Mouse (Mus musculus) cerebellum, adult 2 months (tissue): ENCODE measurements at regions not wholly inside any gene's neighbourhood (a gene's known extent, or its start where the extent isn't known, plus 50 kb on each side); places are given as distances from the start of the nearest gene placed in this dataset.
"Not testable (repeated sequence)": the region's sequence is repeated elsewhere in the genome, so short reads cannot be mapped to it uniquely, and the experiment has no call there.

ENCODE experiments used
- DNase-seq, 2 experiments: peaks; one replicate each; pipeline ENCODE4 v3.0.0; 2021
- H3K27ac ChIP-seq: fragments of 200-500 bp; 2 replicates; pipeline ENCODE4 v1.5.1; 2012; ENCODE audit warnings: low read length, control low read depth, inconsistent platforms; ENCODE audit not compliant: insufficient read depth
- H3K27me3 ChIP-seq: fragments of 200-500 bp; 2 replicates; pipeline ENCODE4 v1.6.1; 2012; ENCODE audit warnings: inconsistent platforms, mild to moderate bottlenecking, low read length, moderate library complexity; ENCODE audit not compliant: control insufficient read depth, insufficient read depth
- H3K4me1 ChIP-seq: fragments of 200-500 bp; 2 replicates; pipeline ENCODE4 v1.6.1; 2011; ENCODE audit warnings: low read length; ENCODE audit not compliant: control insufficient read depth, insufficient read depth
- H3K4me3 ChIP-seq: fragments of 200-500 bp; replicated peaks from 2 replicates; pipeline ENCODE3; 2011; ENCODE audit warnings: mild to moderate bottlenecking, low read depth, low read length, control low read depth; ENCODE audit not compliant: insufficient read depth
- CTCF ChIP-seq: fragments of 200-500 bp; IDR thresholded peaks from 2 replicates; pipeline ENCODE4 v1.5.1; 2011; ENCODE audit warnings: low read depth, mild to moderate bottlenecking, control low read depth, low read length, moderate library complexity, borderline replicate concordance; ENCODE audit not compliant: insufficient read depth
- POLR2A ChIP-seq: fragments of 200-500 bp; IDR thresholded peaks from 2 replicates; pipeline ENCODE4 v1.6.1; 2011; ENCODE audit warnings: low read length, control low read depth, borderline replicate concordance; ENCODE audit not compliant: insufficient read depth
- WGBS: fragments of 180-500 bp; shearing (Covaris S2); methylation state at CpG from one replicate; pipeline ENCODE4 v1.1.7; 2018; 5-methylcytosine and 5-hydroxymethylcytosine counted together

DNA sequence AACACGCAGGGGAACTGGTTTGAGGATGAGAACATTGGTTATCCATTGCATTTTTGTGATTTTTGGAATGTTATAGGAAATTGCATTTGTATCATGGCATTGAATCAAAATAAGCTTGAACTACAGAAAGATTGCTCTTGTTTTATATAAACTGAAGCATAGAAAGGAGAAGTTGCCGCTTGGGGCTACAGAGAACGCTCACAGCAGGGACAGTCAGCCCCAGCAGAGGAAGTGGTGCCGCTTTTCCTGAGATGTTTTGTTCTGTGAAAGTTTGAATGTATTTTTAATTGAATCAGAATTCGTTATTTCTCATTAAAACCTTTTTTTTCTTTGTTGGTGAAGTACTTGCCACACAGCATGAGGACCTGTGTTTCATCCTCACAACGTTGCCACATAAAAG is 139.6 kb upstream of the 1700056E22Rik start:
- no peak for DNase-seq
- H3K4me1 ChIP-seq = no peaks in the 10 kb centered on the region
- H3K4me3 ChIP-seq = no peak overlapping the region
- no peak overlapping the region for H3K27ac ChIP-seq
- 74% methylated on average over 6 of the region's 6 CpGs for WGBS
- no peak for TF ChIP-seq POLR2A
- TF ChIP-seq CTCF = no peak
- H3K27me3 ChIP-seq = no peaks in the 10 kb centered on the region

DNA sequence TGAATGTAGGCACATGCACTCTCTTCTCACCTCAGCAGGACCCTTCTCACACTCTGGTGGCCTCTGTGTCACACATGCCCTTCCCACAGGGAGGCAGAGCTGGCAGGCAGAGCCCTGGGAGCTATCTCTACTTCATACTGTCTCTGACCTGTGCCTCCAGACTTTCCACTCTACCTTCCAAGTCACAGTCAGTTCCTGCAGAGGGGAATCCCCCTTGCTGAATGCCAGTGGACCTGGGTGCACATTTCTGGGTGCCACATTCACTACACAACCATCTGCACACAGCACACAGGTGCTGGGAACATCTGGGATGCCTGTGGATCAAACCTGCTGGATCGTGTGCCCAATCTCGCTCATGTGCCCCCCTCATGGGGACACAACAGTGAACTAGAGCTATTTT is 138.9 kb upstream of the 1700056E22Rik start:
- WGBS = 80% methylated on average over 2 of the region's 2 CpGs

DNA sequence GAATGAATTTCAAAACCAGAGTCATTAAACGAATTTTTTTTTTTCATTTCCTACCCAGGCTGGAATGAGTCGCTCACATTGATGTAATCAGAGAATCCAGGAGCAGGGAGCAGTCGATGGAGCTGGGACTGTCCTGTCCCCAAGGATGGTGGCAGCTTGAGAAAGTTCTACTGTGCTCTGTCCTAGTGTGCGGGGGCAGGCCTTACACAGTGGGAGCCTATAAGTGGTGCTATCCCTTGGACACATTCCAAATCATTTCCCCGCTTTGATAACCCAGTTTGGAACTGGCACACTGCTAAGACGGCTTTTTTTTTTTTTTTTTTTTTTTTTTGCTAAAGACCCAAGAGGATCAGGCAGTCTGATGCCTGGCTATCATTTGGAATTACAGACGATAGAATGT is 137.5 kb upstream of the 1700056E22Rik start:
- TF ChIP-seq POLR2A = no peak
- no peak for TF ChIP-seq CTCF
- no peaks in the 10 kb centered on the region for H3K4me1 ChIP-seq
- no peaks in the 10 kb centered on the region for H3K27me3 ChIP-seq
- WGBS = 23% methylated on average over 7 of the region's 7 CpGs
- no peak overlapping the region for H3K27ac ChIP-seq
- DNase-seq = no peak
- no peak overlapping the region for H3K4me3 ChIP-seq

More for the DNA sequence above, 138.9 kb upstream of the 1700056E22Rik start:
- TF ChIP-seq CTCF (no peak), POLR2A (no peak)
- DNase-seq = no peak
- Histone ChIP-seq H3K27me3 (no peaks in the 10 kb centered on the region), H3K4me3 (no peak overlapping the region), H3K4me1 (no peaks in the 10 kb centered on the region), H3K27ac (no peak overlapping the region)

DNA sequence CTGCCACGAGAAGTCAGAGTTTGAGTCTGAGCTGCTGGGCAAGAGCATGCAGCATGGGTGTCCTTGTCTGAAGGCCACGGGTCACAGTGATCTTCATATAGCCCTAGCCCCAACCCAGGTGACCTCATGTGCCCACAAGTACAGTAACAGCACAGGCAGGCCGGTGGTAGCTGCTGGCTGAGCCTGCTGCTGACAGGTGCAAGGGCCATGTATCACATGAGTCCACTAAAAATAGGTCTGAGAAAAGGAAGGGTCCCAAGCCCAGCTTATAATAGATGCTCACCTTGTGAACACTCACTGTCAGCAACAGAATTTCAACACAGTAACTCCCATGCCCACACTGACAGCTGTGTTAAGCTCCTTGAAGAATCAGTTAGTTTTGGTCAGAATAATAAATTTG is 136.8 kb upstream of the 1700056E22Rik start:
- no peak for DNase-seq
- Histone ChIP-seq H3K27me3 (no peaks in the 10 kb centered on the region), H3K4me3 (no peak overlapping the region), H3K4me1 (no peaks in the 10 kb centered on the region), H3K27ac (no peak overlapping the region)
- 61% methylated on average over 3 of the region's 3 CpGs for WGBS
- TF ChIP-seq CTCF (no peak), POLR2A (no peak)

DNA sequence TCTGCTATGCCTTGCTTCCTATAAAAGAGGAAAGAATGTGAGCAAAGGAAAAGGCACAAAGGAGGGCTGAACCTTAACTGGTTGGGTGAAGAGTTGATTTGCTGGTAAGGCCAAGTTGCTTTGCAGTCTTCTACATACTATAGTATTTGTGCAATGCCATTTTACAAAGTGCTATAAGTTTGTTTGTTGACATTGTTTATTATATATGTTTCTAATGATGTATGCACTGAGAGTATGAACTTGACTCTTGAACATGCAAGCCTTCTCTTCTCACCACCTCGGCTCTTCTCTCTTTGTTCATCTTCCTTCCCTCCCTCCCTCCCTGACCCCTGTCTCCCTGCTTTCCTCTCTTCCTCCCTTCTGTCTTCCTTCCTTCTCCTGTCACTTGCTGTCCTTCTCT is 135.9 kb upstream of the 1700056E22Rik start:
- TF ChIP-seq CTCF (no peak), POLR2A (no peak)
- no peaks in the 10 kb centered on the region for H3K4me1 ChIP-seq
- WGBS = 60% methylated on average over 1 of the region's 1 CpGs
- H3K4me3 ChIP-seq = no peak overlapping the region
- H3K27me3 ChIP-seq = no peaks in the 10 kb centered on the region
- no peak overlapping the region for H3K27ac ChIP-seq
- DNase-seq = no peak

DNA sequence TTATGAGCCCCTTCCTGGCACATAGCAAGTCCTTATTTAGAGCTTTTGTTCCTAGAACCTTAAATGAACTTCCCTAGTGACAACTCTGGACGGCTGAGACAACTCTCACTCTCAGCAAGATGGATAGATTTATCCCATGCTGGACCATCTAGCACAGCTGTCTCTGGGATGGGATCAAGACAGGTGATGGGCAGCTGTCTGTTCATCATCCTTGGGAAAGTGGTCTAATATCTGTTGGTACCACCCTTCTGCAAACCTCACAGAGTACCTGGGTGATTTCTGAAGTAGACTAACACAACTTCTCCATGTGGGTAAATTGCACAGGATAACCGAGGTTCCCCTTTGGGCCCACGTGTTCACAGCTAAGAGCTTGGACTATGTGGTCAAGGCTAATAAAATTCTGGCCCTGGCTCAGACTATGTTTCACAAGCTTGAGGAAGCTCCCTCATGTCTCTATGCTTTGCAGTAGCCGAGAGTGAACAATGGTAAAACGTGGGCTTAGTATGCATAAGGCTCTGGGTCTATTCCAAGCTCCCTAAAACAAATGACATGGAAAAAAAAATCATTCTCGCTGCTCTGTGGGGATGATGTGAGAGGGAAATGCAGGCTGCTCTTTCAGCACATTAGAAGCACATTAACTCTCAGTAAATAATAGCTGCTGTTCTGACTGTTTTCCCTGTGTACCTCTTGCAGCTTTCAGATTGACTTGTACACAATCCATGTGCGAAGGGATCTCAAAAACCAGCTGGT is 135.1 kb upstream of the 1700056E22Rik start:
- Histone ChIP-seq H3K27ac (no peak overlapping the region), H3K27me3 (no peaks in the 10 kb centered on the region), H3K4me1 (no peaks in the 10 kb centered on the region), H3K4me3 (no peak overlapping the region)
- no peak for TF ChIP-seq CTCF
- no peak for DNase-seq
- 41% methylated on average over 7 of the region's 7 CpGs for WGBS

DNA sequence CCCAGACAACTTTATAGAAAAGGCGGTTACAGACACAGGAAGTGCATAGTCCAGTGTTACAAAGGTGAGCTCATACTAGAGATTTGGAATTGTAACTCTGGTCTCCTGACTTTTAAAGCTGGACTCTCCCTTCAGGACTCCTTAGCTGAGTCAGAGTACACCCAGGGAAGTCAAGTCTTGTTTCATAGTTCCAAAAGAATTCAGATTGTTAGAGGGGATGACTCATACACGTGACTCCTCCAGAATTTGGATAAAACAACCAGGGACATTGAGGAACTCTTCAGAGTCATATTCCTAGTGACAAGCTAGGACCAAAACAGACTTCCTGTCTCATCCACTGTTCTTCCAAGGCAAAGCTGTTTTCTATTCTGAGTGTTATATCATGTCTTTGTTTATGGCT is 132.8 kb upstream of the 1700056E22Rik start:
- TF ChIP-seq POLR2A = no peak
- TF ChIP-seq CTCF = no peak
- H3K4me3 ChIP-seq = no peak overlapping the region
- 74% methylated on average over 2 of the region's 2 CpGs for WGBS
- DNase-seq = no peak
- H3K27ac ChIP-seq = no peak overlapping the region
- H3K27me3 ChIP-seq = no peaks in the 10 kb centered on the region
- no peaks in the 10 kb centered on the region for H3K4me1 ChIP-seq

DNA sequence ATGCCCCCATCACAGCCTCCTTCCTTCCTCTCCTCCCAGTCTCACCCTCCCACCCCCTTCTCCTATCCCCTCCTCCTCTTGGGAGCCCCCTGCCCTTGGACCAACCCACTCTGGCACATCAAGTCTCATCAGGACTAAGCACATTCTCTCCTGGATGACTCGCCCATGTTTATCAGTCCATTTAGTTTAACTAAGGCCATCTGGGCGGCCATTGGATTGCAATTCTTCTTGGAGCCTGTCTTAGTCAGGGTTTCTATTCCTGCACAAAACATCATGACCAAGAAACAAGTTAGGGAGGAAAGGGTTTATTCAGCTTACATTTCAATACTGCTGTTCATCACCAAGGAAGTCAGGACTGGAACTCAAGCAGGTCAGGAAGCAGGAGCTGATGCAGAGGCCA is 128.4 kb upstream of the 1700056E22Rik start:
- not testable (repeated sequence) for H3K27me3 ChIP-seq, DNase-seq, H3K4me1 ChIP-seq, H3K4me3 ChIP-seq, H3K27ac ChIP-seq
- WGBS = 65% methylated on average over 2 of the region's 2 CpGs

DNA sequence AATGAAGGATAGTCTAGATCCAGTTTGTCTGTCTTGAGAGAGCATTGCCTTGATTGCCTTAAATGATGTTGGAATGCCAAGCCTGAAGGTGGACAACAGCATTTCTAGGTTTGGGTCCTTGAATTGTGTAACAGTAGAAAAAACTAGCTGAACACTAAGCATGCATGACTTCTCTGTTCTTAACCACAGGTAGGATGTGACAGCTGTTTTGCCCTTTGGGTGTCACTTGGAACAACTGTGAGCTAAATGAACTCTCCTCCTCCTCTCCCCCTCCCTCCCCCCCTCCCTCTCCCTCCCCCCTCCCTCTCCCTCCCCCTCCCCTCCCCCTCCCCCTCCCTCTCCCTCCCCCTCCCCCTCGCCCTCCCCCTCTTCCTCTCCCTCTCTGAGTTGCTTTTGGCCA is 113.6 kb upstream of the 1700056E22Rik start:
- Histone ChIP-seq H3K27ac (no peak overlapping the region), H3K4me3 (no peak overlapping the region), H3K4me1 (no peaks in the 10 kb centered on the region), H3K27me3 (no peaks in the 10 kb centered on the region)
- WGBS = no CpG with 5 or more reads among the region's 1 CpGs
- TF ChIP-seq CTCF = no peak
- TF ChIP-seq POLR2A = no peak
- DNase-seq = no peak
